Mouse (Mus musculus): ENCODE measurements around the gene Nt5c1b. TPM values are rescaled to one million over a fixed set of nuclear protein-coding genes. Genes with fewer than 3 reads are reported as not detected.

Nt5c1b gene
- not detected for polyA plus RNA-seq (2015; fragmentation: Illumina TruSeq; extraction: RNeasy Lipid Tissue Mini Kit (QIAGEN cat#74804); ENCODE audit: insufficient read depth, low read depth, low replicate concordance)

GRCm38 (mm10) chr12:10369673-10370072 lies at the start of gene Nt5c1b:
Nt5c1b (plus strand) TSS chr12:10369973.

GRCm38 (mm10) chr12:10390671-10391441 lies 21.1 kb downstream of the Nt5c1b start, which contains the start of gene Rdh14:
Rdh14 (plus strand) TSS chr12:10390772.

Other genes with a start within 250 kb of the Nt5c1b start
- gene Rdh14, start 20.8 kb downstream of the Nt5c1b start, polyA plus RNA-seq (2015; fragmentation: Illumina TruSeq; extraction: RNeasy Lipid Tissue Mini Kit (QIAGEN cat#74804); ENCODE audit: insufficient read depth, low read depth, low replicate concordance), result 4.4 TPM